Mouse (Mus musculus) ES-Bruce4 (cell line): ENCODE data around the gene Cs. TPM values are rescaled to one million over a fixed set of nuclear protein-coding genes. Genes with fewer than 3 reads are reported as not detected.

ENCODE experiments used
- H3K27ac ChIP-seq: 2 replicates; pipeline ENCODE4 v1.5.1; 2012; ENCODE audit warnings: low read length, inconsistent platforms; ENCODE audit not compliant: insufficient read depth
- H3K27me3 ChIP-seq: 2 replicates; pipeline ENCODE4 v1.6.1; 2012; ENCODE audit warnings: mild to moderate bottlenecking, low read length, inconsistent platforms; ENCODE audit not compliant: control insufficient read depth, poor library complexity, insufficient read depth, severe bottlenecking
- H3K36me3 ChIP-seq: 2 replicates; pipeline ENCODE4 v1.6.1; 2012; ENCODE audit warnings: inconsistent platforms, mild to moderate bottlenecking, low read length, moderate library complexity; ENCODE audit not compliant: control insufficient read depth, poor library complexity, insufficient read depth, severe bottlenecking
- H3K4me1 ChIP-seq: one replicate; pipeline ENCODE4 v1.8.1; 2011; ENCODE audit warnings: low read length; ENCODE audit not compliant: control insufficient read depth, insufficient read depth
- H3K4me3 ChIP-seq: 2 replicates; pipeline ENCODE4 v1.5.1; 2011; ENCODE audit warnings: low read depth, mild to moderate bottlenecking, low read length
- H3K9ac ChIP-seq: 2 replicates; pipeline ENCODE4 v1.6.1; 2012; ENCODE audit warnings: low read depth, mild to moderate bottlenecking, inconsistent platforms; ENCODE audit not compliant: poor library complexity, severe bottlenecking
- H3K9me3 ChIP-seq: replicated peaks from 2 replicates; pipeline ENCODE4 v1.6.1; 2012; ENCODE audit warnings: mild to moderate bottlenecking, low read length, inconsistent platforms; ENCODE audit not compliant: control insufficient read depth, poor library complexity, insufficient read depth, severe bottlenecking
- CTCF ChIP-seq: IDR thresholded peaks from one replicate; pipeline ENCODE4 v1.8.1; 2011; ENCODE audit warnings: low read depth, low read length
- EP300 ChIP-seq: IDR thresholded peaks from 2 replicates; pipeline ENCODE4 v1.6.1; 2011; ENCODE audit warnings: low read depth, low read length; ENCODE audit not compliant: insufficient read depth
- POLR2A ChIP-seq: IDR thresholded peaks from one replicate; pipeline ENCODE4 v1.8.1; 2011; ENCODE audit warnings: low read length; ENCODE audit not compliant: insufficient read depth
- polyA plus RNA-seq: library from polyadenylated mRNA; stranded (reverse); fragments of >200 nt; gene quantifications from 2 replicates; pipeline ENCODE4 v1.2.4, GENCODE M21; 2011; ENCODE audit warnings: low read depth; ENCODE audit not compliant: missing spikeins, insufficient read depth, insufficient read length

Cs gene
- polyA plus RNA-seq, 1 experiment = 197 TPM

GRCm38 (mm10) chr10:128396017-128396673 is 58.6 kb downstream of the Cs start:
- Histone ChIP-seq H3K4me3 (no peak overlapping the region), H3K9me3 (no peaks in the 10 kb centered on the region), H3K27ac (no peak overlapping the region), H3K27me3 (no peaks in the 10 kb centered on the region), H3K4me1 (no peaks in the 10 kb centered on the region), H3K36me3 (peaks cover 5% of the 10 kb centered on the region), H3K9ac (no peak overlapping the region)
- TF ChIP-seq POLR2A (no peak), EP300 (no peak), CTCF (no peak)

- Histone ChIP-seq H3K4me1 (no peaks in the 10 kb centered on the region), H3K9me3 (no peaks in the 10 kb centered on the region), H3K9ac (no peak overlapping the region), H3K27me3 (no peaks in the 10 kb centered on the region), H3K36me3 (0 out of 2 replicates have a peak, but pooled peaks cover 3% of the 10 kb centered on the region), H3K4me3 (no peak overlapping the region), H3K27ac (no peak overlapping the region)
- no peak for TF ChIP-seq CTCF
- no peak for TF ChIP-seq POLR2A
- no peak for TF ChIP-seq EP300
Observed at GRCm38 (mm10) chr10:128396716-128397264, 59.3 kb downstream of the Cs start.

GRCm38 (mm10) chr10:128397466-128397865 is 59.9 kb downstream of the Cs start:
- no peaks in the 10 kb centered on the region for H3K27me3 ChIP-seq
- H3K4me3 ChIP-seq = no peak overlapping the region
- TF ChIP-seq EP300 = no peak
- TF ChIP-seq POLR2A = no peak
- TF ChIP-seq CTCF = no peak
- H3K27ac ChIP-seq = no peak overlapping the region
- no peaks in the 10 kb centered on the region for H3K9me3 ChIP-seq
- no peaks in the 10 kb centered on the region for H3K4me1 ChIP-seq
- H3K36me3 ChIP-seq = 0 out of 2 replicates have a peak, but pooled peaks cover 3% of the 10 kb centered on the region
- H3K9ac ChIP-seq = no peak overlapping the region

GRCm38 (mm10) chr10:128400338-128400737 is 62.8 kb downstream of the Cs start:
- H3K4me1 ChIP-seq = no peaks in the 10 kb centered on the region
- no peaks in the 10 kb centered on the region for H3K36me3 ChIP-seq
- no peak overlapping the region for H3K27ac ChIP-seq
- H3K9me3 ChIP-seq = no peaks in the 10 kb centered on the region
- TF ChIP-seq EP300 = no peak
- TF ChIP-seq POLR2A = no peak
- no peak for TF ChIP-seq CTCF
- no peak overlapping the region for H3K9ac ChIP-seq
- H3K27me3 ChIP-seq = no peaks in the 10 kb centered on the region
- peak overlapping the region; percentile 11; the same call in 1 of the 2 replicates for H3K4me3 ChIP-seq

GRCm38 (mm10) chr10:128401056-128401455 is 63.5 kb downstream of the Cs start, which contains the start of gene Slc39a5:
Slc39a5 (minus strand) TSS chr10:128401229.
- Histone ChIP-seq H3K9ac (no peak within 1 kb of the TSS), H3K4me1 (no peaks in the 10 kb centered on the region), H3K27ac (no peak within 1 kb of the TSS), H3K9me3 (no peaks in the 10 kb centered on the region), H3K27me3 (no peaks in the 10 kb centered on the region), H3K4me3 (peak within 1 kb of the TSS; percentile 11; the same call in 1 of the 2 replicates), H3K36me3 (0 out of 2 replicates have a peak, but pooled peaks cover 2% of the 10 kb centered on the region)
- TF ChIP-seq POLR2A = no peak
- no peak for TF ChIP-seq EP300
- no peak for TF ChIP-seq CTCF

- no peak overlapping the region for H3K4me3 ChIP-seq
Observed at GRCm38 (mm10) chr10:128401638-128402037, 64.1 kb downstream of the Cs start.

More at GRCm38 (mm10) chr10:128401638-128402037, 64.1 kb downstream of the Cs start:
- H3K9me3 ChIP-seq = no peaks in the 10 kb centered on the region
- no peak overlapping the region for H3K9ac ChIP-seq
- TF ChIP-seq EP300 (no peak), POLR2A (no peak), CTCF (no peak)
- no peak overlapping the region for H3K27ac ChIP-seq
- H3K4me1 ChIP-seq = no peaks in the 10 kb centered on the region
- 0 out of 2 replicates have a peak, but pooled peaks cover 2% of the 10 kb centered on the region for H3K36me3 ChIP-seq
- H3K27me3 ChIP-seq = no peaks in the 10 kb centered on the region
